Mouse (Mus musculus): Measurements from ENCODE around the gene Ldlrad1. TPM values are rescaled to one million over a fixed set of nuclear protein-coding genes. Genes with fewer than 3 reads are reported as not detected.

Ldlrad1 gene
- polyA plus RNA-seq (2014; fragmentation: Nextera tagmentation; extraction: Ambion mirVana): not detected in 2 replicates

GRCm38 (mm10) chr4:107208880-107209279, at the start of gene Ldlrad1:
Gene Ldlrad1 (plus strand): TSS chr4:107209180.
- no peak within 1 kb of the TSS for H3K9ac ChIP-seq (replicated peaks; ENCODE audit: low read depth, low read length)
- H3K4me1 ChIP-seq (ENCODE audit: control insufficient read depth, insufficient read depth, low read length): 0 out of 2 replicates have a peak, but pooled peaks cover 3% of the 10 kb centered on the region
- no peak within 1 kb of the TSS for H3K4me3 ChIP-seq (ENCODE audit: low read depth, low read length)
- peak within 1 kb of the TSS; percentile 4; the same call in 1 of the 2 replicates for H3K27ac ChIP-seq (ENCODE audit: low read length)
- no peak for ATAC-seq (ENCODE audit: insufficient number of reproducible peaks, insufficient read depth, low FRiP score, low read depth)
- no peaks in the 10 kb centered on the region for H3K27me3 ChIP-seq (ENCODE audit: control insufficient read depth, insufficient read depth, low read length)
- H3K4me2 ChIP-seq (replicated peaks; ENCODE audit: low read depth, low read length): no peak within 1 kb of the TSS
- 83% methylated on average over 3 of the region's 3 CpGs for WGBS
- H3K9me3 ChIP-seq (ENCODE audit: control insufficient read depth, low read depth, low read length): no peaks in the 10 kb centered on the region
- H3K36me3 ChIP-seq (ENCODE audit: control insufficient read depth, insufficient read depth, low read length): peaks cover 7% of the 10 kb centered on the region

- no peak for ATAC-seq (ENCODE audit: insufficient number of reproducible peaks, insufficient read depth, low FRiP score, low read depth)
- Histone ChIP-seq H3K27me3 (ENCODE audit: control insufficient read depth, insufficient read depth, low read length) (no peaks in the 10 kb centered on the region), H3K4me1 (ENCODE audit: control insufficient read depth, insufficient read depth, low read length) (no peaks in the 10 kb centered on the region), H3K4me2 (replicated peaks; ENCODE audit: low read depth, low read length) (no peak overlapping the region), H3K9ac (replicated peaks; ENCODE audit: low read depth, low read length) (no peak overlapping the region), H3K9me3 (ENCODE audit: control insufficient read depth, low read depth, low read length) (no peaks in the 10 kb centered on the region), H3K27ac (ENCODE audit: low read length) (no peak overlapping the region), H3K4me3 (ENCODE audit: low read depth, low read length) (no peak overlapping the region), H3K36me3 (ENCODE audit: control insufficient read depth, insufficient read depth, low read length) (peaks cover 2% of the 10 kb centered on the region; the same call in 1 of the 2 replicates)
- 91% methylated on average over 8 of the region's 8 CpGs for WGBS
Observed at GRCm38 (mm10) chr4:107160181-107160580, 48.8 kb upstream of the Ldlrad1 start.

GRCm38 (mm10) chr4:107163341-107163740, 45.6 kb upstream of the Ldlrad1 start:
- Histone ChIP-seq H3K9ac (replicated peaks; ENCODE audit: low read depth, low read length) (no peak overlapping the region), H3K27ac (ENCODE audit: low read length) (no peak overlapping the region), H3K4me2 (replicated peaks; ENCODE audit: low read depth, low read length) (no peak overlapping the region), H3K36me3 (ENCODE audit: control insufficient read depth, insufficient read depth, low read length) (peaks cover 7% of the 10 kb centered on the region; the same call in 1 of the 2 replicates), H3K9me3 (ENCODE audit: control insufficient read depth, low read depth, low read length) (no peaks in the 10 kb centered on the region), H3K27me3 (ENCODE audit: control insufficient read depth, insufficient read depth, low read length) (no peaks in the 10 kb centered on the region), H3K4me1 (ENCODE audit: control insufficient read depth, insufficient read depth, low read length) (no peaks in the 10 kb centered on the region), H3K4me3 (ENCODE audit: low read depth, low read length) (no peak overlapping the region)
- 73% methylated on average over 10 of the region's 10 CpGs for WGBS
- no peak for ATAC-seq (ENCODE audit: insufficient number of reproducible peaks, insufficient read depth, low FRiP score, low read depth)

GRCm38 (mm10) chr4:107163756-107164587, 45.0 kb upstream of the Ldlrad1 start:
- Histone ChIP-seq H3K36me3 (ENCODE audit: control insufficient read depth, insufficient read depth, low read length) (peaks cover 7% of the 10 kb centered on the region; the same call in 1 of the 2 replicates), H3K9me3 (ENCODE audit: control insufficient read depth, low read depth, low read length) (no peaks in the 10 kb centered on the region), H3K9ac (replicated peaks; ENCODE audit: low read depth, low read length) (no peak overlapping the region), H3K4me1 (ENCODE audit: control insufficient read depth, insufficient read depth, low read length) (no peaks in the 10 kb centered on the region), H3K27me3 (ENCODE audit: control insufficient read depth, insufficient read depth, low read length) (no peaks in the 10 kb centered on the region), H3K4me3 (ENCODE audit: low read depth, low read length) (no peak overlapping the region), H3K27ac (ENCODE audit: low read length) (no peak overlapping the region), H3K4me2 (replicated peaks; ENCODE audit: low read depth, low read length) (no peak overlapping the region)
- peak; percentile 46; the same call in 1 of the 2 replicates for ATAC-seq (ENCODE audit: insufficient number of reproducible peaks, insufficient read depth, low FRiP score, low read depth)
- 38% methylated on average over 9 of the region's 9 CpGs for WGBS

GRCm38 (mm10) chr4:107166700-107167099, 42.3 kb upstream of the Ldlrad1 start:
- H3K4me3 ChIP-seq (ENCODE audit: low read depth, low read length): no peak overlapping the region
- H3K4me2 ChIP-seq (replicated peaks; ENCODE audit: low read depth, low read length): no peak overlapping the region
- H3K27me3 ChIP-seq (ENCODE audit: control insufficient read depth, insufficient read depth, low read length): no peaks in the 10 kb centered on the region
- ATAC-seq (ENCODE audit: insufficient number of reproducible peaks, insufficient read depth, low FRiP score, low read depth): no peak
- no peak overlapping the region for H3K9ac ChIP-seq (replicated peaks; ENCODE audit: low read depth, low read length)
- WGBS: 84% methylated on average over 5 of the region's 5 CpGs
- no peak overlapping the region for H3K27ac ChIP-seq (ENCODE audit: low read length)
- H3K36me3 ChIP-seq (ENCODE audit: control insufficient read depth, insufficient read depth, low read length): peaks cover 7% of the 10 kb centered on the region; the same call in 1 of the 2 replicates
- H3K4me1 ChIP-seq (ENCODE audit: control insufficient read depth, insufficient read depth, low read length): no peaks in the 10 kb centered on the region
- H3K9me3 ChIP-seq (ENCODE audit: control insufficient read depth, low read depth, low read length): no peaks in the 10 kb centered on the region

- no peak for ATAC-seq (ENCODE audit: insufficient number of reproducible peaks, insufficient read depth, low FRiP score, low read depth)
- 84% methylated on average over 5 of the region's 5 CpGs for WGBS
- Histone ChIP-seq H3K4me2 (replicated peaks; ENCODE audit: low read depth, low read length) (no peak overlapping the region), H3K9ac (replicated peaks; ENCODE audit: low read depth, low read length) (no peak overlapping the region), H3K4me1 (ENCODE audit: control insufficient read depth, insufficient read depth, low read length) (no peaks in the 10 kb centered on the region), H3K27me3 (ENCODE audit: control insufficient read depth, insufficient read depth, low read length) (no peaks in the 10 kb centered on the region), H3K27ac (ENCODE audit: low read length) (no peak overlapping the region), H3K36me3 (ENCODE audit: control insufficient read depth, insufficient read depth, low read length) (peaks cover 7% of the 10 kb centered on the region; the same call in 1 of the 2 replicates), H3K9me3 (ENCODE audit: control insufficient read depth, low read depth, low read length) (no peaks in the 10 kb centered on the region), H3K4me3 (ENCODE audit: low read depth, low read length) (no peak overlapping the region)
Observed at GRCm38 (mm10) chr4:107167798-107168197, 41.2 kb upstream of the Ldlrad1 start.

- peak overlapping the region; percentile 99 for H3K4me3 ChIP-seq (ENCODE audit: low read depth, low read length)
- 31% methylated on average over 11 of the region's 11 CpGs for WGBS
Observed at GRCm38 (mm10) chr4:107177506-107177905, 31.5 kb upstream of the Ldlrad1 start.

GRCm38 (mm10) chr4:107178182-107178829, 30.7 kb upstream of the Ldlrad1 start, which contains the start of gene Tmem59:
Gene Tmem59 (plus strand): TSS chr4:107178399.
- Histone ChIP-seq H3K27ac (ENCODE audit: low read length) (peak within 1 kb of the TSS; percentile 96), H3K4me1 (ENCODE audit: control insufficient read depth, insufficient read depth, low read length) (peaks cover 23% of the 10 kb centered on the region), H3K4me3 (ENCODE audit: low read depth, low read length) (peak within 1 kb of the TSS; percentile 99), H3K4me2 (replicated peaks; ENCODE audit: low read depth, low read length) (peak within 1 kb of the TSS; percentile 72), H3K36me3 (ENCODE audit: control insufficient read depth, insufficient read depth, low read length) (peaks cover 11% of the 10 kb centered on the region), H3K9ac (replicated peaks; ENCODE audit: low read depth, low read length) (peak within 1 kb of the TSS; percentile 62), H3K27me3 (ENCODE audit: control insufficient read depth, insufficient read depth, low read length) (no peaks in the 10 kb centered on the region), H3K9me3 (ENCODE audit: control insufficient read depth, low read depth, low read length) (no peaks in the 10 kb centered on the region)
- ATAC-seq (ENCODE audit: insufficient number of reproducible peaks, insufficient read depth, low FRiP score, low read depth): peak; percentile 94
- under 1% methylated on average over 49 of the region's 49 CpGs for WGBS

More at GRCm38 (mm10) chr4:107177506-107177905, 31.5 kb upstream of the Ldlrad1 start:
- H3K36me3 ChIP-seq (ENCODE audit: control insufficient read depth, insufficient read depth, low read length): peaks cover 11% of the 10 kb centered on the region
- no peak for ATAC-seq (ENCODE audit: insufficient number of reproducible peaks, insufficient read depth, low FRiP score, low read depth)
- no peaks in the 10 kb centered on the region for H3K27me3 ChIP-seq (ENCODE audit: control insufficient read depth, insufficient read depth, low read length)
- peak overlapping the region; percentile 96 for H3K27ac ChIP-seq (ENCODE audit: low read length)
- H3K9ac ChIP-seq (replicated peaks; ENCODE audit: low read depth, low read length): peak overlapping the region; percentile 62
- no peaks in the 10 kb centered on the region for H3K9me3 ChIP-seq (ENCODE audit: control insufficient read depth, low read depth, low read length)
- peak overlapping the region; percentile 71 for H3K4me2 ChIP-seq (replicated peaks; ENCODE audit: low read depth, low read length)
- H3K4me1 ChIP-seq (ENCODE audit: control insufficient read depth, insufficient read depth, low read length): peaks cover 20% of the 10 kb centered on the region
